Mouse (Mus musculus) ES-E14 (cell line): Measurements from ENCODE around the gene Iqsec1. TPM values are rescaled to one million over a fixed set of nuclear protein-coding genes. Genes with fewer than 3 reads are reported as not detected.

Source experiments
- DNase-seq: peaks from one replicate; pipeline ENCODE4 v3.0.0-alpha.2; 2013; ENCODE audit warnings: low read depth, low spot score
- H3K27ac ChIP-seq: 2 replicates; pipeline ENCODE4 v1.5.1; 2012; ENCODE audit warnings: low read depth, mild to moderate bottlenecking, low read length, moderate library complexity, mixed read lengths; ENCODE audit not compliant: poor library complexity, insufficient read depth, severe bottlenecking
- H3K36me3 ChIP-seq: 2 replicates; pipeline ENCODE4 v1.6.1; 2012; ENCODE audit warnings: mild to moderate bottlenecking, low read length, moderate library complexity, mixed read lengths; ENCODE audit not compliant: control insufficient read depth, poor library complexity, insufficient read depth, severe bottlenecking
- H3K4me1 ChIP-seq, 2 experiments: fragments of 150-350 bp in 1 of 2; sonication (generic) in 1 of 2; 2 replicates each; pipeline ENCODE4 v1.6.1; 2012; ENCODE audit warnings: low read length in 2 of 2, mild to moderate bottlenecking in 1 of 2, mixed read lengths in 1 of 2; ENCODE audit not compliant: control insufficient read depth in 2 of 2, insufficient read depth in 2 of 2, poor library complexity in 1 of 2
- H3K4me3 ChIP-seq, 2 experiments: fragments of 150-350 bp in 1 of 2; sonication (generic) in 1 of 2; 2 replicates each; pipeline ENCODE4 v1.5.1; 2012; ENCODE audit warnings: low read length in 2 of 2, low read depth in 1 of 2, mild to moderate bottlenecking in 1 of 2, mixed read lengths in 1 of 2; ENCODE audit not compliant: insufficient read depth in 1 of 2, poor library complexity in 1 of 2, severe bottlenecking in 1 of 2
- H3K9ac ChIP-seq: 2 replicates; pipeline ENCODE4 v1.6.1; 2012; ENCODE audit warnings: low read depth, mild to moderate bottlenecking, low read length, mixed read lengths; ENCODE audit not compliant: poor library complexity, insufficient read depth, severe bottlenecking
- H3K9me3 ChIP-seq: fragments of 150-350 bp; sonication (generic); 2 replicates; pipeline ENCODE4 v1.6.1; 2012; ENCODE audit warnings: low read depth, mild to moderate bottlenecking, low read length; ENCODE audit not compliant: control insufficient read depth, insufficient read depth
- CHD2 ChIP-seq: IDR thresholded peaks from 2 replicates; pipeline ENCODE4 v1.6.1; 2014; ENCODE audit warnings: mild to moderate bottlenecking, low read depth, low read length, inconsistent platforms
- HCFC1 ChIP-seq: IDR thresholded peaks from 2 replicates; pipeline ENCODE4 v1.6.1; 2012; ENCODE audit warnings: low read length, inconsistent platforms, borderline replicate concordance; ENCODE audit not compliant: insufficient read depth
- MAFK ChIP-seq: IDR thresholded peaks from 2 replicates; pipeline ENCODE4 v1.6.1; 2014; ENCODE audit warnings: mild to moderate bottlenecking, low read depth, low read length, inconsistent platforms; ENCODE audit not compliant: insufficient read depth
- ZC3H11A ChIP-seq: IDR thresholded peaks from 2 replicates; pipeline ENCODE4 v1.6.1; 2012; ENCODE audit warnings: low read depth, mild to moderate bottlenecking, inconsistent platforms, low read length, borderline replicate concordance
- ZNF384 ChIP-seq: IDR thresholded peaks from 2 replicates; pipeline ENCODE4 v1.6.1; 2012; ENCODE audit warnings: low read depth, low read length, inconsistent platforms
- in situ Hi-C, 2 experiments: fragments of 600-800 bp; cut with MboI; formaldehyde crosslinking; loops; one replicate each; pipeline ENCODE4 v1.15.1; 2025; ENCODE audit warnings: low sequenced_read_pairs in 2 of 2, inconsistent platforms in 1 of 2; ENCODE audit not compliant: unreplicated experiment in 2 of 2
- total RNA-seq: library from RNA; depleted of rRNA; stranded (reverse); fragments of 300-350 nt; gene quantifications from 2 replicates; pipeline ENCODE4 v1.2.3, GENCODE M21; 2012

The Iqsec1 gene
- total RNA-seq, 1 experiment: 18.8 TPM

DNA sequence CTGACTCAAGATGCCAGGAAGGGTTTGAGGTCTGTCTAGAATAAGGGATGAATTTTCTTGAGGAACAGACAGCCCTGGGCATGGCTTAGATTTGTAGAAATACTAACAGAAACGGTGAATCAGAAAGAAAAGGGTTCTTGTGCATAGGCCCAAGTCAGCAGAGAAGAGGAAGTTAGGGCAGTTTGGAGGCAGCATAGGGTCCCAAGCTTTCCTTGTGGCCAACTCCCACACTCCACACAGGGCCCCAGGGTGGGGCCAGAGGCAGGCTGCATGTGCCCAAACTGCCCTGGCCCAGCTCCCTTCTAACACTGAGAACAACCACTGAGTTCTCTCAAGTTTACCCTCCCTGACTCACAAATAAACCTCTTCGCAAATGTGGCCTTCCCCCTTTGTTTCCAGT is 187.7 kb downstream of the Iqsec1 start:
- in situ Hi-C loops: no loop called here
- H3K4me3 ChIP-seq: no peak overlapping the region
- no peak for TF ChIP-seq MAFK
- TF ChIP-seq HCFC1: no peak
- TF ChIP-seq CHD2: no peak
- no peak for TF ChIP-seq ZC3H11A
- TF ChIP-seq ZNF384: no peak
- H3K9me3 ChIP-seq: no peaks in the 10 kb centered on the region
- no peaks in the 10 kb centered on the region for H3K36me3 ChIP-seq
- H3K4me1 ChIP-seq: no peaks in the 10 kb centered on the region
- no peak overlapping the region for H3K9ac ChIP-seq
- H3K27ac ChIP-seq: no peak overlapping the region
- DNase-seq: no peak

DNA sequence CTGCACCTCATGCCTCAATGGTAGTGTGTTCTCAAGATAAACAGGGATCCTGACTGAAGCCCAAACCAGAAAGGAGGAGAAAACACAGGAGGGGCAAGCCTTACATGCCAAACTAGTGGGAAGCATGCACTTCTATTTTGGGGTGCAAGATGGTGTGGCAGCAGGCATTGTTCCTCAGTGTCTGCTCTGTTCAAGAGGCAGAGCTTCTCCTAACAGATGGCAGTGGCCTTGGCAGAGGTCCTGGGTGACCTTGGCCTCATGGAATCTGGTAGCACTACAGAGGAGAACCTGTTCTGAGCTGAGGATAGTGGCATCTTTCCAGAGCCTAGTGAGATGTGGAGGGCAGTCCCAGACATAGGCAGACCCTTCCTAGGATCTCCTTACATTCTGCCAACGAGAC is 189.4 kb downstream of the Iqsec1 start:
- no peaks in the 10 kb centered on the region for H3K4me1 ChIP-seq
- no peak overlapping the region for H3K9ac ChIP-seq
- H3K4me3 ChIP-seq: no peak overlapping the region
- no peaks in the 10 kb centered on the region for H3K9me3 ChIP-seq
- H3K36me3 ChIP-seq: no peaks in the 10 kb centered on the region
- DNase-seq: no peak
- in situ Hi-C loops: no loop called here
- H3K27ac ChIP-seq: no peak overlapping the region
- TF ChIP-seq ZC3H11A (no peak), HCFC1 (no peak)

DNA sequence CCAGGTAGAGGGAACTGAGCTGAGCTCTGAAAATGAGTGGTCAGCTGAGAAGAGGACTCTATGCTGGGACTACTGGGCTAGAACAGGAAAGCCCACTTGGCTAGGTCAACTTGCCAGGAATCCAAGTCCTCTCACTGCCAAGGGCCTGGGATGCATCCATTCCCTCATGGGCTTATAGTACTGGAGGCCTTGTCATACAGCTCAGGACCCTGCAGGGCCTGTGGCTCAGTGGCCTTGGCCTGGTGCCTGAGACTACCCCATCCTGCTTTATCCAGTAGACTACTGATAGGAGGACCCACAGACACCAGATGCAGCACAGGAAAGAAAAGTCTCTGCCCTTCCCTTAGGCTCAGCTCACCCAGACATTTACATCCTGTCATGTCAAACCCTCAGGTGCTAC is 190.3 kb downstream of the Iqsec1 start:
- in situ Hi-C loops: no loop called here
- H3K4me3 ChIP-seq: no peak overlapping the region
- H3K36me3 ChIP-seq: no peaks in the 10 kb centered on the region
- H3K9me3 ChIP-seq: no peaks in the 10 kb centered on the region
- no peaks in the 10 kb centered on the region for H3K4me1 ChIP-seq
- DNase-seq: no peak
- TF ChIP-seq ZC3H11A: no peak
- TF ChIP-seq HCFC1: no peak
- no peak overlapping the region for H3K9ac ChIP-seq
- H3K27ac ChIP-seq: no peak overlapping the region

- Histone ChIP-seq H3K36me3 (no peaks in the 10 kb centered on the region), H3K9me3 (no peaks in the 10 kb centered on the region), H3K4me1 (no peaks in the 10 kb centered on the region), H3K27ac (no peak overlapping the region), H3K4me3 (no peak overlapping the region), H3K9ac (no peak overlapping the region)
- DNase-seq: no peak
- in situ Hi-C loops: no loop called here
- TF ChIP-seq HCFC1 (no peak), ZC3H11A (no peak), CHD2 (no peak), ZNF384 (no peak), MAFK (no peak)
Observed at GRCm38 (mm10) chr6:90796902-90797596, 191.4 kb downstream of the Iqsec1 start.

DNA sequence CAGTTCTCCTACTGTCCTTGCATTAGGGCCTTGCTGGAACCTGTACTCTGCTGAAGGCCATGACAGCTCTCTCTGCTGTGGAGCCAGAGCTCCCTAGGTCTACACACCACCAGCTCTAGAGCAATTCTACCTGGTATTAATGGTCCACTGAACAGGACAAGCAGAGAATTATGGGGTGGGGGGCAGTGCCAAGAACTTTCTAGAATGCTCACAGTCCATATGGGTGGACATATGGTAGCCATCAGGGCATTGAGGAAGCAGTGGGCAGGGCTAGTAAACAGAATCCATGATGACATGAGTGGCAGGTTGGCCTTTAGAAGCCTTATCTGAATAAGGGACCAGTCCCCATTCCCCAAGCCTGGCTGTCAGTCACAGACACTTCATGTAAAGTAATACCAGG is 197.6 kb downstream of the Iqsec1 start:
- no peaks in the 10 kb centered on the region for H3K4me1 ChIP-seq
- H3K4me3 ChIP-seq: no peak overlapping the region
- TF ChIP-seq MAFK (no peak), ZNF384 (no peak)
- in situ Hi-C loops: no loop called here
- no peak overlapping the region for H3K27ac ChIP-seq
- no peak for DNase-seq
- no peaks in the 10 kb centered on the region for H3K36me3 ChIP-seq
- no peaks in the 10 kb centered on the region for H3K9me3 ChIP-seq
- no peak overlapping the region for H3K9ac ChIP-seq
